Mouse (Mus musculus) lung, embryonic 14.5 days (tissue): ENCODE measurements at regions not wholly inside any gene's neighbourhood (a gene's known extent, or its start where the extent isn't known, plus 50 kb on each side); places are given as distances from the start of the nearest gene placed in this dataset.

ENCODE experiments used
- ATAC-seq: fragments of 200-750 bp; cut with Nextera tagmentation; 2 replicates; pipeline ENCODE4 v1.8.0; 2017; ENCODE audit warnings: mild to moderate bottlenecking, moderate TSS enrichment, moderate library complexity; ENCODE audit not compliant: insufficient read depth
- DNase-seq: peaks from one replicate; pipeline ENCODE4 v3.0.0-alpha.2; 2015
- H3K27ac ChIP-seq: fragments of 300-500 bp; sonication (generic); 2 replicates; pipeline ENCODE4 v1.5.1; 2014; ENCODE audit warnings: low read depth, mild to moderate bottlenecking, moderate library complexity
- H3K27me3 ChIP-seq: fragments of 300-500 bp; sonication (generic); 2 replicates; pipeline ENCODE4 v1.6.1; 2014; ENCODE audit warnings: low read length, control low read depth; ENCODE audit not compliant: insufficient read depth
- H3K36me3 ChIP-seq: fragments of 300-500 bp; sonication (generic); 2 replicates; pipeline ENCODE4 v1.6.1; 2014; ENCODE audit warnings: control low read depth; ENCODE audit not compliant: insufficient read depth
- H3K4me1 ChIP-seq: fragments of 300-500 bp; sonication (generic); 2 replicates; pipeline ENCODE4 v1.6.1; 2014; ENCODE audit warnings: antibody characterized with exemption, control low read depth; ENCODE audit not compliant: insufficient read depth
- H3K4me2 ChIP-seq: fragments of 300-500 bp; sonication (generic); 2 replicates; pipeline ENCODE4 v1.6.1; 2014; ENCODE audit warnings: mild to moderate bottlenecking
- H3K4me3 ChIP-seq: fragments of 300-500 bp; sonication (generic); 2 replicates; pipeline ENCODE4 v1.5.1; 2014; ENCODE audit warnings: low read depth, low read length
- H3K9ac ChIP-seq: fragments of 300-500 bp; sonication (generic); 2 replicates; pipeline ENCODE4 v1.6.1; 2014
- H3K9me3 ChIP-seq: fragments of 300-500 bp; sonication (generic); 2 replicates; pipeline ENCODE4 v1.6.1; 2016; ENCODE audit warnings: low read depth, low read length, control low read depth
- CTCF ChIP-seq: IDR thresholded peaks from 2 replicates; pipeline ENCODE4 v1.5.1; 2016; ENCODE audit warnings: antibody characterized with exemption, low read depth
- WGBS: fragments of 180-500 bp; shearing (Covaris S2); extraction: QIAGEN DNeasy Blood & Tissue Kit; methylation state at CpG from one replicate; pipeline ENCODE4 v1.1.7; 2014; 5-methylcytosine and 5-hydroxymethylcytosine counted together

DNA sequence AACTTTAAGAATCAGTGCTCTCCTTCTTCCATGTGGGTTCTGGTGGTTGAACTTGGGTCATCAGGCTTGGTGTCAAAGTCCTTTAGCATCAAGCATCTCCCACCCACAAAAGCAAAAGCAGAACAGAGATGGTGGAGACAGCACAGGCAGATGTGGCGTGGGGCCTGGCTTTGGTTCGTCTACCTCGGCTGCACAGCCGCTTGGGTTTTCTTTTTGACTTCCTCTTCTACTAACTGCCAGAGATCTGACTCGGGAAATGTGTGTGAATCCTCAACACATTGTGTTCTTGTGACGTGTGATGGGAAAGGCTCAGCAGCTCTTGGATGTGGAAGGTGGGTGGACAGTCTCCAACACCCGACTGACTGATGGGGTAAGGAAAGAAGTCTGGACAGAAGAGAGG, 127.8 kb upstream of the Sesn3 start:
- Histone ChIP-seq H3K4me1 (no peaks in the 10 kb centered on the region), H3K9me3 (no peaks in the 10 kb centered on the region), H3K4me3 (no peak overlapping the region), H3K9ac (no peak overlapping the region), H3K27ac (no peak overlapping the region), H3K27me3 (no peaks in the 10 kb centered on the region), H3K36me3 (no peaks in the 10 kb centered on the region), H3K4me2 (no peak overlapping the region)
- no peak for TF ChIP-seq CTCF
- ATAC-seq = no peak
- WGBS = 74% methylated on average over 7 of the region's 7 CpGs
- no peak for DNase-seq

DNA sequence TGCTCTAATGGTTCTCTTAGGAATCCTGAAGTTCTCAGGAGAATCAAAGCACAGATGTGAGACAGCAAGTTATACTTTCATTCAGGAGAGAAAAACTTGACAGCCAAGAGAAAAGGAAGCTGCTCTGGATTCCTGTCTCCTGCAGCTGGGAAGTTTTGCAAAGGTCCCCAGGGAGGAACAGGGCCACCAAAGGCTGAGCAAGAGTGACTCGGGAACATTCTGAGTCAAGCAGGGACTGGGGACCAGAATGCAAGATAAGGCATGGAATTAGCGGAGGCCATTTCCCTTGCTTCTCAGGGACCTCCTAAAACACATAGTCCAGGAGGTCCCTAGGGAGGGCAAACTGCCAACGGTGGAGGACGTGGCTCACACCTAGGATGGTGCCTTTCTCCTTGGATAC, 127.1 kb upstream of the Sesn3 start:
- Histone ChIP-seq H3K27ac (no peak overlapping the region), H3K9ac (no peak overlapping the region), H3K36me3 (no peaks in the 10 kb centered on the region), H3K9me3 (no peaks in the 10 kb centered on the region), H3K4me1 (no peaks in the 10 kb centered on the region), H3K27me3 (no peaks in the 10 kb centered on the region), H3K4me2 (no peak overlapping the region), H3K4me3 (no peak overlapping the region)
- WGBS = 52% methylated on average over 4 of the region's 4 CpGs
- no peak for TF ChIP-seq CTCF
- no peak for DNase-seq
- ATAC-seq = no peak

DNA sequence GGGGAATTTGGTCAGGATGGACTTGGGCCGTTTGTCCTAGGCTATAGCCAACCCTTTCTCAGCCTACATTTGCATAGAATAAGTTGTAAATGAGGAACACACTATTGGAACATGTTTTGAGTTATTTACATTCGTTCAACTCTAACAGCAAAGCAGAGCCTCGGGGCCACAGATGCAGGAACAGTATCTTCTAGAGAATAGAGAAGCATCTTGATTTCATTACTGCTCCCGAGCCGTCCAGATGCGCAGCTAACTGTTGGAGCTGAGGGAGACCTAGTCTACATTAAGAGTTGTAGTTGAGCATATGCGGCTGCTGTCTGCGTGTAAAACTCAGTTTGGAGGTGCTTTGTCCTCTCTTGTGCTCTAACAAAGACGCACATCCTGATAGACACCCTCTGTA, 124.6 kb upstream of the Sesn3 start:
- no peak for TF ChIP-seq CTCF
- DNase-seq = no peak

DNA sequence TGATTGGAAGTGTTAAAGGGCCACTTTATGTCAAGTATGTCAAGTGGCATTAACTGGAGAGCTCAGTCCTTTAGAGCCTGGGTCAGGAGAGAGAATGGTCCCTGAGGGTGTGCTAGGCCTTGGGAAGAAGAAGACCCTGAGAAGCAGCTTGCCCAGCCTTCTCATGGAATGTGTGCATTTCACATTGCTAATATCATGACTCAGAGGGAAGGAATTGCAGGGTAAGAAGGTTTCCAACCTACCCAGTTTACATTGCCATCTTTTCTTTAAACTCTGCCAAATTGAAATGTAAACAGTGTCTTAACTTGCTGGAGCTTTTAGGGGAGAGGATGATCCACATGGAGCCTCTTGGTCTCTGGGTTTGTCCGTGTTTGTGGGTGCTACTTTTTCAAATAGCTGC, 117.9 kb upstream of the Sesn3 start:
- Histone ChIP-seq H3K9me3 (no peaks in the 10 kb centered on the region), H3K4me1 (peaks cover 13% of the 10 kb centered on the region), H3K9ac (no peak overlapping the region), H3K4me2 (no peak overlapping the region), H3K27ac (peak overlapping the region; percentile 44; the same call in 1 of the 2 replicates), H3K36me3 (no peaks in the 10 kb centered on the region), H3K27me3 (no peaks in the 10 kb centered on the region), H3K4me3 (no peak overlapping the region)
- DNase-seq (peak; percentile 32), ATAC-seq (no peak)
- 23% methylated on average over 1 of the region's 1 CpGs for WGBS
- no peak for TF ChIP-seq CTCF

More for the DNA sequence above, 124.6 kb upstream of the Sesn3 start:
- Histone ChIP-seq H3K36me3 (no peaks in the 10 kb centered on the region), H3K4me2 (no peak overlapping the region), H3K9ac (no peak overlapping the region), H3K27me3 (no peaks in the 10 kb centered on the region), H3K4me3 (no peak overlapping the region), H3K4me1 (no peaks in the 10 kb centered on the region), H3K9me3 (no peaks in the 10 kb centered on the region), H3K27ac (no peak overlapping the region)
- ATAC-seq = no peak
- WGBS = 87% methylated on average over 9 of the region's 9 CpGs

DNA sequence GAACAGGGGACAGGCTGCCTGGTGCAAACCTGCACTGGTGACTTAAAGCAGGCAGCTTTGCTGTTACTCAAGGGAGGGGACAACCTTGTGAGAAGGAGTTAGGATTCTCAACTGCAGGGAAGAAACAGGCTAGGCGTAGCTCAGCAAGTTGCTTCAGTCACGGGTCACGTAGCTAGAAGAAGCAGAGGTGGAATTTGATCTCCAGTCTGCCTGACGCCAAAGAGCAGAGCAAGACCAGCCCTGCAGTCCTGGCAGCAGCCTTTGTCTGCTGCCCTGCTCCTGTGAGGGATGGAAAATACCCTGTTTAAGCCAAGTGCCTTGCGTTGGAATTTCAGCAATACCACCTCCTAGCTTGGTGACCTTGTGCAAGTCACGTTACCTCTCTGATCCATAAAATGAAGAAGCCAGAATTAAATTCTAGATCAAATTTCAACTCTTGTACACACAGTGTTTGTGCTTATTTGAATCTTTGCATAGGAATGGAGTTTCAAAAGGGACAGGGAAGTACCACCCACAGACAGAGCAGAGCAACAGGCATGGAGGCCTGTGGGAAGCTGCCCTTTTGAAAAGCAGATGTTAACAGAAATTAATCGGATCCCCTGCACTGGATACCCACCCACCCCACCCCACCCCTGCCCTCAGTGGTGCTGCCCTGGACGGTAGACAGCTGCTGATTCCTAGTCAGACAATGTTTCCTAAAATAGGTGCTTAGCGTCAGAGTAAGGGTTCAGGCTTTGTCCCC, 116.6 kb upstream of the Sesn3 start:
- no peak overlapping the region for H3K4me2 ChIP-seq
- H3K9ac ChIP-seq = no peak overlapping the region
- TF ChIP-seq CTCF = no peak
- peak; percentile 17 for DNase-seq
- no peaks in the 10 kb centered on the region for H3K36me3 ChIP-seq
- H3K4me1 ChIP-seq = peaks cover 13% of the 10 kb centered on the region
- H3K27ac ChIP-seq = peak overlapping the region; percentile 44; the same call in 1 of the 2 replicates
- no peaks in the 10 kb centered on the region; the same call in 1 of the 2 replicates for H3K9me3 ChIP-seq
- peak; percentile 53; the same call in 1 of the 2 replicates for ATAC-seq
- no peaks in the 10 kb centered on the region for H3K27me3 ChIP-seq
- H3K4me3 ChIP-seq = no peak overlapping the region
- WGBS = 32% methylated on average over 9 of the region's 9 CpGs

DNA sequence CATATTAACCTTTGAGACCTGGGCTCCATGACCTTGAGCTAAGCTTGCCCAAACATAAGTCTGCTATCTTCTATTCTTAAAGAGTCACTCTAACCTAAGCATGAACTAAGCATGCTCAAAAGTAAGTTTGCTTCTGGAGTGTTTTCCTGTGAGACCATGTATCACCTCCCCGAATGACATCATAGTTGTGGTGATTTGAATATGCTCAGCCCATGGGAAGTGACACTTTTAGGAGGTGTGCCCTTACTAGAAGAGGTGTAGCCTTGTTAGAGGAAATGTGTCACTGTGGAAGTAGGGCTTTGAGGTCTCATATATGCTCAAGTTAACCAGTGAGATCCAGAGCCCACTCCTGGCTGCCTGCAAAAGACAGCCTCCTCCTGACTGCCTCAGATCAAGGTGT, 114.7 kb upstream of the Sesn3 start:
- Histone ChIP-seq H3K27me3 (no peaks in the 10 kb centered on the region), H3K4me3 (no peak overlapping the region), H3K9ac (no peak overlapping the region), H3K27ac (no peak overlapping the region), H3K4me1 (peaks cover 13% of the 10 kb centered on the region), H3K36me3 (no peaks in the 10 kb centered on the region), H3K4me2 (no peak overlapping the region), H3K9me3 (no peaks in the 10 kb centered on the region; the same call in 1 of the 2 replicates)
- TF ChIP-seq CTCF = no peak
- DNase-seq (no peak), ATAC-seq (no peak)
- 80% methylated on average over 1 of the region's 1 CpGs for WGBS

DNA sequence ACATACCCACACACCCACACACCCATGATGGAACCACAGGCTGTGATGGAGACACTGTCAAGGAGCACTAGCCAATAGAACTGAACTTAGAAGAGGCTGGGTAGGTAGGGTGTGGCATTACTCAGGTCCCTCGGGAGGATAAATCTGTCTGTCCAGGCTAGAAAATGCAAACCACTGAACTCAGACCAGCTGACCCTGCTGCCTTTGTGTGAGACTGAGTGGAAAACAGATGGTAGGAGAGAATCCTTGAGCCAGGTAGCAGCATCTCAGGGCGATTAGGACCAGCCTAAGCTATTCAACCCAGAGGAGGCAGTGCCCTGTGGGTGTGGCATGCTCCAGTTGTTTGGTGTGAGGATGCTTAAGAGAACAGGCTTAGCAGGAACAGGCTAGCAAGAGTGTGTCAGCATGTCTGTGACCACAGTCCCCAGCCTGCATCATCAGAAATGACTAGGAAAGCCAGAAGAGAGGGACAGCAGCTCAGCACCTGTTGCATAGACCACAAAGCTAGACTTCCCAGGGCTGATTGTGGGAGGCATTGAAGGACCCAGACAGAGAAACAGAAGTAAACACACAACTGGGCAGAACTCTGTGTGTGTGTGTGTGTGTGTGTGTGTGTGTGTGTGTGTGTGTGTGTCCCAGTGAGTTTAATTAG, 103.2 kb upstream of the Sesn3 start:
- 71% methylated on average over 2 of the region's 2 CpGs for WGBS
- H3K9ac ChIP-seq = no peak overlapping the region
- H3K27ac ChIP-seq = no peak overlapping the region
- no peak overlapping the region for H3K4me2 ChIP-seq
- peaks cover 29% of the 10 kb centered on the region for H3K4me1 ChIP-seq
- no peaks in the 10 kb centered on the region for H3K27me3 ChIP-seq
- TF ChIP-seq CTCF = no peak
- H3K9me3 ChIP-seq = no peaks in the 10 kb centered on the region
- ATAC-seq (no peak), DNase-seq (no peak)
- no peaks in the 10 kb centered on the region for H3K36me3 ChIP-seq
- no peak overlapping the region for H3K4me3 ChIP-seq
